Mouse (Mus musculus) megakaryocyte, embryonic 14.5 days (primary cell): ENCODE data around the gene Gpr89. TPM values are rescaled to one million over a fixed set of nuclear protein-coding genes. Genes with fewer than 3 reads are reported as not detected.

Source experiments
- H3K27me3 ChIP-seq: replicated peaks from 2 replicates; pipeline ENCODE3; 2012; ENCODE audit warnings: inconsistent platforms
- H3K36me3 ChIP-seq: replicated peaks from 2 replicates; pipeline ENCODE3; 2012; ENCODE audit warnings: low read length, inconsistent platforms, mixed read lengths
- H3K4me1 ChIP-seq: 2 replicates; pipeline ENCODE4 v1.6.1; 2012; ENCODE audit warnings: inconsistent platforms
- H3K4me3 ChIP-seq: replicated peaks from 2 replicates; pipeline ENCODE3; 2012; ENCODE audit warnings: moderate library complexity, mild to moderate bottlenecking, inconsistent platforms
- H3K9me3 ChIP-seq: 2 replicates; pipeline ENCODE4 v1.6.1; 2012; ENCODE audit warnings: inconsistent platforms
- FLI1 ChIP-seq: IDR thresholded peaks from 2 replicates; pipeline ENCODE4 v1.6.1; 2012; ENCODE audit warnings: low read length, inconsistent platforms, mixed read lengths
- GATA1 ChIP-seq: IDR thresholded peaks from 3 replicates; pipeline ENCODE4 v1.6.1; 2012; ENCODE audit warnings: mixed read lengths, low read length, inconsistent platforms, borderline replicate concordance
- polyA plus RNA-seq: library from polyadenylated mRNA; stranded (reverse); fragments of >175 nt; gene quantifications from 2 replicates; pipeline ENCODE4 v1.2.3, GENCODE M21; 2012; ENCODE audit warnings: low replicate concordance; ENCODE audit not compliant: insufficient read depth

Gene Gpr89
- polyA plus RNA-seq: 0.97 and 1.8 TPM in 2 replicates

DNA sequence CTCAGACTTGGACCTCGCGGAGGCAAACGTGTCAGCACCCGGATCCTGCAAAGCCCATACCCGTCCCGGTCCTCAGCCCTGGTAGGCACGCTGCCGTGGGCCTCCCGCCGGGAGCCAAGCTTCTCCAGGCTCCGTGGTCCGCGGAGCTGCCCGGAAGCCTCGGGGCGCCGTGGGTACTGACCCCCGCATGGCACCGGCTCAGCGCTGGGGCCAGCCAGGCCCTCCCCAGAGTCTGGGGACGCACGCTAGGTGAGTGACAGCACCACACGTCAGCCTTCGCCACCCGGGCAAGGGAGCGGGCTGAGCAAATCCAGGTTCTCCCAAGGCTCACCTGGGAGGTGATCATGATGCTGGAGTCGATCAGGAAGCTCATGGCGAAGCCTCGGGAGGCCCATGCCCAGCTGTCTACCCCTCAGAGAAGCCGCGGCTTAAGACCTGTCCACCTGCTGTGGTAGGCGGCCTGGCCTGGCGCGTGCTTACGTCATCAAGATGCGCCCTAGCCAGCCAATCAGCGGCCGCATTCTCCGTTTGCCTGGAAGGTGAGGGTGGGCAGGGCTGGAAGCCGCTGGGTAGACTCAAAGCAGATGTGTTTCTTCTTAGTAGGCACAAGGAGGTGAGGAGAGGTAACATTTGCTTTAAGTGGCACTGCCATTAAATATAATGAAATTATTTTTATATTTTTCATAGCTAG lies at the start of gene Gpr89:
Gpr89 (minus strand) TSS at position 496 of the 691 bp plus-strand sequence.
- Histone ChIP-seq H3K27me3 (peaks cover 4% of the 10 kb centered on the region), H3K36me3 (peaks cover 2% of the 10 kb centered on the region), H3K4me1 (peaks cover 42% of the 10 kb centered on the region), H3K9me3 (no peaks in the 10 kb centered on the region), H3K4me3 (peak within 1 kb of the TSS; percentile 99)
- no peak for TF ChIP-seq FLI1
- no peak for TF ChIP-seq GATA1

DNA sequence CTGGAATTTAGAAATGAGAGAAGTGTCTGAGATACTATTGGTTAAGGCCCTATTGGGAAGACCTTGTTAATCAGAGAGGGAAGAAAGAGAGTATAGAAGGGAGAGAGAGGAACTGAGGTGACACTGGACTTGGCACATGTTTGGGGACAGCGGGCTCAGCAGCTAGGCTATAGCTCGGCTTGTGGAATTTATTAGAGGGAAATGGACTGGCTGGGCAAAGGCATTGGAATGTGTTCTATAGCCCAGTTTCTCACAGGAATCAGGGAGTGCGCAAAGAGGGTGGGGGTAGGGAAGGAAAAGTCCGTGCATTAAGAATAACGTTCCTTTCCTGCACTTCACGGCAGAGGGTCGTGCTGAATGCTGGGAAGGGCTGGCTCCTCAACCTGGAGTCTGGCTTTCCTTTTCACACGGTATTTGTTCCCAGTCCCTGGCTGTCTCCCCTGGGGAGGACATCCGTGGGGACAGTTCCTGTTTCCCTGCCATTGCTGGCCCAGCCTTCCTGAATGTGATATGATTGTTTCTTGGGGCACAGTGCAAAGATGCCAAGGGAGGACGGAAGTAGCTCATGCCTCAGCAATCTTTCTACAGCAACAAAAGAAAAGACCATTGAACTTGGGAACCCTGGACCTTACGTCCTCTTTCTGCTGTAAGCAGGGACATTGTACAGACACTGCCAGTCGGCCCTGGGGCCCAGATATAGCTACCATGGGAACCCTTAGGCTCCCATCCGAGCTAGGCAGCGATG lies 48.5 kb upstream of the Gpr89 start:
- Histone ChIP-seq H3K9me3 (no peaks in the 10 kb centered on the region), H3K4me1 (no peaks in the 10 kb centered on the region), H3K36me3 (no peaks in the 10 kb centered on the region), H3K4me3 (no peak overlapping the region), H3K27me3 (peaks cover 12% of the 10 kb centered on the region)
- TF ChIP-seq FLI1: no peak
- TF ChIP-seq GATA1: no peak

DNA sequence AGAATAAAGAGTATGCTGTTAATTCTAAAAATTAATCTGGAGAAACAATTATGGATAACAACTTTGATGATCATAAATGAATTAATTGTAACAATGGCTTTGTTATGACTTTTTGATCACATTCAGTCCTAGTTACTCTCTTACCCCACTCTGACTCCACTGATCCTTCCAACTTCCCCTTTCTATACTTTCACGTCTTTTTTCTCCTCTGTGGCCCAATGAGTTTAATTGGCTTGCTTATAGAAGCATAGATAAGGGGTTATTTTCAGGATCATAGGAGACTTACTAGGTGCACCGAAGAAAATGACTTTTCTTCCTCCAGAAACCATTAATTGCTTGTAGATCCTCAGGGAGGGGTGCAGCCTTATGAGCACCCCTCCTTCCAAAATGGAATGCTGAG lies 37.6 kb upstream of the Gpr89 start:
- H3K4me3 ChIP-seq: no peak overlapping the region
- peaks cover 3% of the 10 kb centered on the region for H3K27me3 ChIP-seq
- H3K4me1 ChIP-seq: peaks cover 8% of the 10 kb centered on the region; the same call in 1 of the 2 replicates
- peaks cover 15% of the 10 kb centered on the region for H3K9me3 ChIP-seq
- no peaks in the 10 kb centered on the region for H3K36me3 ChIP-seq
- TF ChIP-seq FLI1 (no peak), GATA1 (no peak)

DNA sequence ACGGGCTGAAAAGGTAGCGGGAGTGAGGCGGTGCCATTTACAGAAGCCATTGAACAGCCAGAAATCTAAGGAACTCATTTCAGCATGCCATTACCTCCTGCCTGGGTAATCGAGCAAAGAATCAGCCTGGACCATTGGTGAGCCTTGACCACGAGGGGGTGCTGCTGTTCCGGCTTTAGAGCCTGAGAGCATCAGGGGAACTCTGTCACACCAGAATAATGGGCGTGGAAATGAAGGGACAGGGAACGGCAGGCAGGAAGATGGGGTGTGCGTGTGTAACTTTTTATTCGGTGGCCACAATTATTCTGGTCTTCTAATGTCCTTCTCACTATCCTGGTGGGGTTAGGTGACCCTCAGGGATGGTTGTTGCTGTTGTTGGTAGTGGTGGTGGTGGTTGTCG lies 33.6 kb upstream of the Gpr89 start:
- H3K4me1 ChIP-seq: peaks cover 8% of the 10 kb centered on the region; the same call in 1 of the 2 replicates
- H3K27me3 ChIP-seq: peaks cover 27% of the 10 kb centered on the region
- no peak for TF ChIP-seq GATA1
- TF ChIP-seq FLI1: no peak
- peak overlapping the region; percentile 42 for H3K4me3 ChIP-seq
- H3K36me3 ChIP-seq: no peaks in the 10 kb centered on the region
- H3K9me3 ChIP-seq: peaks cover 15% of the 10 kb centered on the region

DNA sequence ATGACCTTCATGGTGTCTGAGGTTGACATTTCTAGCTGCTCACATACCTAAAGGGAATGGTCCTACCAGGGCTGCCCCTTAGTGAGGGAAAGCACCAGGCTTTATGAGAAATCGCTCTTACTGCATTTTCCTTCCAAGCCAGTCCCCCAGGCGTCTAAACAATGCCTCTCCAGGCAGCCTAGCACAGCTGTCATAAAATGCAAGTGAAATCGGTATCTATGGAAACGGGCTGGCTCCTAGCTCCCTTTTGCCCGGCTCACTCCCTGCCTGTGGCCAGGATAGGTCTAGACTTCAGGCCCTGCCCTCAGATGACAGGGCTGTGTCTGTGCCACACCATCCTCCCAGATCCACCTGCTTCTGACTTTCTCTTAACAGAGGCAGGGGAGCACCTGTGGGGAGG lies 32.5 kb upstream of the Gpr89 start:
- peaks cover 28% of the 10 kb centered on the region for H3K27me3 ChIP-seq
- TF ChIP-seq GATA1 (no peak), FLI1 (no peak)
- H3K9me3 ChIP-seq: peaks cover 5% of the 10 kb centered on the region; the same call in 1 of the 2 replicates
- no peak overlapping the region for H3K4me3 ChIP-seq
- peaks cover 8% of the 10 kb centered on the region; the same call in 1 of the 2 replicates for H3K4me1 ChIP-seq
- no peaks in the 10 kb centered on the region for H3K36me3 ChIP-seq

DNA sequence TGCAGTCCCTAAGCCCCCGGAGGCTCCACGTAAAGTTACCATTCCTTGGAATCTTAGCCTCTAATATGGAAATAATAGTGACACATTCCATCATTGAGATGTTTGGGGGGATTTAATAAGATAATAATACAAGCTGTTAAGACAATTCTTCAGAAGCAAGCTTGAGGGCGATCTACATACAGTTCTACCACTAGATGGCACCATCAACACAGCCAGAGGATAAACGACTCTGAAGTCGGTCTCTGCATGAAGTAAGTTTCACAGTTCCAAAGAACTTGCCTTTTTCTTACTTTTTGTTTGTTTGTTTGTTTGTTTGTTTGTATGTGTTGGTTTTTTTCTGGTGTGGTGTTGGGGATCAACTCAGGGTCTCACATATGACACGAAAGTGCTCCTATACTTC lies 31.1 kb upstream of the Gpr89 start:
- no peak for TF ChIP-seq FLI1
- no peak for TF ChIP-seq GATA1
- peaks cover 36% of the 10 kb centered on the region for H3K27me3 ChIP-seq
- peaks cover 8% of the 10 kb centered on the region; the same call in 1 of the 2 replicates for H3K4me1 ChIP-seq
- no peaks in the 10 kb centered on the region for H3K36me3 ChIP-seq
- H3K9me3 ChIP-seq: peaks cover 5% of the 10 kb centered on the region; the same call in 1 of the 2 replicates
- H3K4me3 ChIP-seq: no peak overlapping the region

DNA sequence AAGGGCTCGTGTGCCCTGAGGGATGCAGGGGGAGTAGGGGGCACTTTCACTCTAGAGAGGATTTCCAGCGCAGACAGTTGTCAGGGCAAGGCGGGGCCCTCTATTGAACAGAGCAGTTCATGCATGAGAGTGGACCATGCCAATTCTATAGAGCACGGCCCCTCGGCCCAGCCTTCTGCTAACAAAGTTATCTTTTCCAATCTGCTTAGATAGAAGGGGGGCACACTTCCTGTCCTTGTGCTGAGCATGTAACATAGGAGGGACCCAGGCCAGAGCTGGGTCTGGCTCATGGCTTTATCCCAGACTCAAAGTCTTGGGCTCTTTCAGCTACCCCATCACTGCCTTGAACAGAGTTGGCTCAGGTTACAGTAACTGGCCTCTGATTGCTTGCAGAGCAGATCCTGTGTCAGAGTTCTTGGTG lies 26.1 kb upstream of the Gpr89 start:
- Histone ChIP-seq H3K9me3 (no peaks in the 10 kb centered on the region), H3K4me1 (no peaks in the 10 kb centered on the region), H3K4me3 (no peak overlapping the region), H3K27me3 (peaks cover 34% of the 10 kb centered on the region), H3K36me3 (no peaks in the 10 kb centered on the region)
- TF ChIP-seq GATA1: no peak
- no peak for TF ChIP-seq FLI1

DNA sequence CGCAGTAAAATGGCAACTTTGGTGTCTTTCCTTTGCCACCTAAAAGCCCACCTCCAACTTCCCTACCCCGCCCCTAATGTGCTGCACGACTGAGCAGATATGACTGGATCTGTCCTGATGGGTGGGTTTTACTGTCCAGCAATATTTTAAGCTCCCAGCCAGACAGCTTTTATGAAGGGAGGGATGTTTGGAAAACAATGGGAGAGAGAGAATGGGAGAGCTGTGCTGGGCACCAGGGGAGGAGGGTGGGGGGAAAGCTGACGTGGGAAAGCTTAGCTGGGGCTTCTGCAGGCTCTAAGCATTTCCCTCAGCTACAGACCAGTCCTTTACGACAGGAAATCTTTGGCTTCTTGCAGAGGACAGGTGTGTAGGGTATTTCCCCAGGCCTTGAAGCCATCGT lies 20.8 kb upstream of the Gpr89 start, which contains the start of gene Gja8:
Gja8 (minus strand) TSS at position 101 of the 400 bp plus-strand sequence.
- TF ChIP-seq FLI1: no peak
- TF ChIP-seq GATA1: no peak
- Histone ChIP-seq H3K27me3 (peaks cover 15% of the 10 kb centered on the region), H3K9me3 (no peaks in the 10 kb centered on the region), H3K36me3 (no peaks in the 10 kb centered on the region), H3K4me1 (peaks cover 6% of the 10 kb centered on the region; the same call in 1 of the 2 replicates), H3K4me3 (no peak within 1 kb of the TSS)

DNA sequence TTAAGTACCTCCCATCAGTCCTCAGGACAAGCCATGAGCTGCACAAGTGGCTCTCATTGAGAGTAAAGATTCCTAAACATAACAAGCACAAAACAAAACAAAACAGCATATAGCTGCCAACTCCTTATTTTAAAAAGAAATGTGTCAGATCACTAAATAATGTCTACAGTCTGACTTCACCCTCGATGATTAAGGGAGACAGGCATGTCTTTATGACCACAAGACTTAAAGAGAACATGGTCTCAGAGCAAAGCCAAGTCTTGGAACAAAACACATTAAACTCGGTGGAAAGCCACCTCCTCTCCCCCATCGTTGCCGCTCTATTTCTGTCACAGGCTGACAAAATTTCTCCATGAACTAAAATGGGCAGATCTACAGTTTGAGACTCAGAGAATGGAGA lies 19.5 kb upstream of the Gpr89 start:
- no peaks in the 10 kb centered on the region for H3K36me3 ChIP-seq
- TF ChIP-seq GATA1 (no peak), FLI1 (no peak)
- 0 out of 2 replicates have a peak, but pooled peaks cover 4% of the 10 kb centered on the region for H3K9me3 ChIP-seq
- peaks cover 17% of the 10 kb centered on the region for H3K27me3 ChIP-seq
- peaks cover 6% of the 10 kb centered on the region; the same call in 1 of the 2 replicates for H3K4me1 ChIP-seq
- H3K4me3 ChIP-seq: no peak overlapping the region
